Mouse (Mus musculus): ENCODE results near the gene Tmem116. TPM values are rescaled to one million over a fixed set of nuclear protein-coding genes. Genes with fewer than 3 reads are reported as not detected.

Tmem116 gene
- total RNA-seq, 2 experiments from 2014 or later, result 12.0 to 14.9 TPM

- DNase-seq, result no peak
Observed at GRCm38 (mm10) chr5:121540066-121540465, 88.4 kb downstream of the Tmem116 start.

GRCm38 (mm10) chr5:121541235-121541634 lies 89.5 kb downstream of the Tmem116 start:
- no peak for DNase-seq

- DNase-seq, result no peak
Observed at GRCm38 (mm10) chr5:121543370-121543769, 91.7 kb downstream of the Tmem116 start.

GRCm38 (mm10) chr5:121544910-121545792 lies 93.5 kb downstream of the Tmem116 start, which contains the start of the genes Adam1a and Gm42878:
Gene Adam1a, minus strand, starts transcription at chr5:121545482.
Gene Gm42878, minus strand, starts transcription at chr5:121545482.
- DNase-seq, result peak in 1 of 2 experiments; percentile 44

DNA sequence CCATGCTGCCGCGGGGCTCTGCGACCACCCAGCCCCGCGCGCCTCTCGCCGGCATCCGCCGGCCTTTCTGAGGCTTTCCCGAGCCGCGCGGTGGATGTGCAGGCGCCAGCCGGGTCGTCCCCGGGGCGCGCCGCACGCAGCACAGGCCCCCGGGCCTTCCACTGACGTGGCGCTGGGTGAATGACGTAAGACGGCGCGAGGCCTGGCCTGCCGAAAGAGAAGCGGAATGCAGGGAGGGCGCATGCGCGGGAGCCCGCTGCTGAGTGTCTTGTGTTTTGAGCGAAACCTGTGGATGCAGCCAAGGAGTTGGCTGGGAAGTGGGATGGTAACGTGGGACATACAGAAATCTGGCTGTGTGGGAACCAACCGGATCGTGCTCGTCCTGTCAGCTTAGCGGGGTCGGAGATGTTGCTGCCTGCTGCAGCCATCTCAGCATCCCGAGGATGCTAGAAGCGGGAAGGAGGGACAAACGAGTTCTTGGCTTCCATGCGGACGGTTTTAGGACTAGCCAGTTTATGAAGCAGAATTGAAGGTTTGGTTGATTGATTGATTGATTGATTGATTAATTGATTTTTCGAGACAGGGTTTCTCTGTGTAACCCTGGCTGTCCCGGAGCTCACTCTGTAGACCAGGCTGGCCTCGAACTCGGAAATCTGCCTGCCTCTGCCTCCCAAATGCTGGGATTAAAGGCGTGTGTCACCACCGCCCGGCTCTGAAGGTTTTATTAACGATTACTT lies 94.3 kb downstream of the Tmem116 start, which contains the start of gene Mapkapk5:
Gene Mapkapk5, minus strand, starts transcription at position 113 of the 737 bp plus-strand sequence.
- peak; percentile 95 to 98 for DNase-seq

GRCm38 (mm10) chr5:121546530-121546895 lies 94.8 kb downstream of the Tmem116 start:
- peak; percentile 33 to 50 for DNase-seq

GRCm38 (mm10) chr5:121547084-121547483 lies 95.4 kb downstream of the Tmem116 start:
- DNase-seq, result no peak

GRCm38 (mm10) chr5:121549196-121549595 lies 97.5 kb downstream of the Tmem116 start:
- DNase-seq, result no peak

- no peak for DNase-seq
Observed at GRCm38 (mm10) chr5:121562436-121562835, 110.7 kb downstream of the Tmem116 start.

DNA sequence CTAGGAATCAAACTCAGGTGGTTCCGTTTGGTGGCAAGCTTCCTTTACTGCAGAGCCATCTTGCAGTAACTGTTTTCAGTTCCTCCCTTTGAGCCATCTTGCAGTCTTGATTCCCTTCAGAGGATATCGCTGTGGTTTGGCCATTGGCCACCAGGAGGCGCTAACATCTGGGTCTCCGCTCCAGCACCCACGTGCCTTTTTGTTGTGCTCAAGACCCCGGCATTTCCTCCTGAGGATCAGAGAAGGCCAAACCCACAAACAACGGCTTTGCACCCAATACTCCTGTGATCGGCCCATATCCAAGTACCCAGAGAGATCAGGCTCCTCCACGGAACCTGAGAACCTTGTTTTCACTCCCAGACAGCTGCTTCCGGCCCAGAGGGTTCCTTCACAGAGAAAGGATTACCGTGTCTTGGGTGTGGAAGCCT lies 112.8 kb downstream of the Tmem116 start:
- DNase-seq, result peak; percentile 88 to 95

GRCm38 (mm10) chr5:121566035-121566681 lies 114.5 kb downstream of the Tmem116 start:
- DNase-seq, result no peak

DNA sequence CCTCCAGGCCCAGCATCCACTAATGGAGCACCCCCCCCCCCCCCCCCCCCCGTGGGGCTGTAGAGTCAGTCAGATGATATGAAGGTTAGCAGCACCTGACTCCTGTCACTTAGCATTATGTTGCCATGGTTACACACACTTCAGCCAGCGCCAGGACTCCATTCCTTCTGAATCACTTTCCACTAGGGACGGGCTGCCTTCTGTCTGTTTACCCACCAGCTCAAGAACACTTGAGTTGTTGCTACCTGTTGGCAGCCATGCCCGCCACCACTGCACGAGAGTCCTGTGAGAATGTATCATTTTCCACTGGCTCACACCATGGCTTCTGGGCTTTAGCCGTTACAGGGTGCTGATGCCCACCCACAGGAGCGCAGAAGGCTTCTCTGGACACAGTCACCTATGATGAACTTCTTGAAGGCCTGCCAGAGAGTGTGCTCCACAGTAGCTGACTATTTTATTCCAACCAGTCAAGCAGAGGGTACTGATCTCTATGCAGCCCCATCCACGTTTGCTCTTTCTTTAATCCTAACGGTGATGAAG lies 118.3 kb downstream of the Tmem116 start:
- no peak for DNase-seq

DNA sequence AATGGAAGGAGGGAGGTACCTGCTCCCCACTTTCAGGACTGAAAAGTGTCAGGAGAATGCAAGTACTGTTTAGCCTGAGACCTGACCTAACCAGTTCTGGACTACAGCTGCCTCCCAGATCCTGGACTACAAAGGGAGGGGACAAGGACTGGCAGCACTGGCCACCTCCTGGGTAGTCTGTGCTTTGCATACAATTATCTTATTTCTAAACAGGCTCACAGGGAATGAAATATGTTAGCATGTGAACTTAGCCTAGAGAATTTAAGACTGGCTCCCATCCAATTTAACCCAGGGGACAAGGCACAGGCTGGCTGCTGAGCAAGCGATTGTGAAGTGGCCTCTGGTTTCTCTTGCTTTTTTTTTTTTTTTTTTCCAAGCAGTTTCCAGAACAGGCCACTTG lies 119.1 kb downstream of the Tmem116 start:
- DNase-seq, result no peak

Other genes with a start within 250 kb of the Tmem116 start
- gene Rpl6, start 247.4 kb upstream of the Tmem116 start, total RNA-seq (2021), result 100 to 1,000 TPM; 479 to 585 TPM
- gene Hectd4, start 231.7 kb upstream of the Tmem116 start, total RNA-seq (2021), result 10 to 100 TPM; 23.2 to 23.4 TPM
- gene Trafd1, start 66.3 kb upstream of the Tmem116 start, total RNA-seq (2021), result 10 to 100 TPM; 61.2 to 68.8 TPM
- 10 to 100 TPM; 22.4 to 23.1 TPM for gene Naa25, start 54.0 kb upstream of the Tmem116 start, total RNA-seq (2021)
- 10 to 100 TPM; 68.2 to 68.6 TPM for gene Erp29, start 613 bp downstream of the Tmem116 start, total RNA-seq (2021)
- gene Adam1b, start 51.5 kb downstream of the Tmem116 start, total RNA-seq (2021), result not detected
- 1 to 10 TPM; 1.3 to 2.0 TPM for gene Adam1a, start 93.6 kb downstream of the Tmem116 start, total RNA-seq (2021)
- not detected for gene Gm42878, start 93.6 kb downstream of the Tmem116 start, total RNA-seq (2021)
- 10 to 100 TPM; 81.6 to 84.8 TPM for gene Mapkapk5, start 94.0 kb downstream of the Tmem116 start, total RNA-seq (2021)
- gene Aldh2, start 141.9 kb downstream of the Tmem116 start, total RNA-seq (2021), result 100 to 1,000 TPM; 347 to 417 TPM
- 10 to 100 TPM; 89.0 to 93.2 TPM for gene Acad12, start 167.0 kb downstream of the Tmem116 start, total RNA-seq (2021)
- gene Acad10, start 208.6 kb downstream of the Tmem116 start, total RNA-seq (2021), result 10 to 100 TPM; 25.4 to 27.5 TPM
- gene Brap, start 208.7 kb downstream of the Tmem116 start, total RNA-seq (2021), result 10 to 100 TPM; 26.5 to 28.9 TPM